Mouse (Mus musculus): ENCODE measurements around the gene Oard1.

Gene Oard1

GRCm38 (mm10) chr17:48436487-48436886 is 26.7 kb downstream of the Oard1 start:
- no peak for DNase-seq (ENCODE audit: low spot score in 2 of 2)

DNA sequence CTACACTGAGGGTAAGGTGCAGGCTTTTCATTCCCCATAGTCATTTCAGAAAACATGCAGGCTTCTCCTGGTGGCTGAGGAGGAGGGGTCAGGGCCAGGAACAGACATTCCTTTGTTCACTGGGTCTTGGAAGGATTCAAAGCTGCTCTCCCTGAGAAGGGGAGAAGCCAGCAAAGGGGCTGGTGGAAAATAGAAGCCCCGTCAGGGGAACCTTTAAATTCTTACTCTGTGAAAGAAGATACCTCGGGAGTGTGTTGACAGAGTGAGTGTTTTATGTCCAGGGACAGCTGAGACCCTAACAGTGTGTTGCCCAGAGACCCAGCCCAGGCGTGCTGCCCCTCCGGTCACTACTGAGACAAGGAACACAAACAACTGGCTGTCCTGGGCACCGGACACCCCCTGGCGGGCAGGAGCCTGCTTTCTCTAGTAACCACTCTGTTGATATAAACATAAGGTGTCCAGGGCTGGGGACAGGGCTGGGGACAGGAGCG is 27.7 kb downstream of the Oard1 start:
- no peak for DNase-seq (ENCODE audit: low spot score in 2 of 2)

DNA sequence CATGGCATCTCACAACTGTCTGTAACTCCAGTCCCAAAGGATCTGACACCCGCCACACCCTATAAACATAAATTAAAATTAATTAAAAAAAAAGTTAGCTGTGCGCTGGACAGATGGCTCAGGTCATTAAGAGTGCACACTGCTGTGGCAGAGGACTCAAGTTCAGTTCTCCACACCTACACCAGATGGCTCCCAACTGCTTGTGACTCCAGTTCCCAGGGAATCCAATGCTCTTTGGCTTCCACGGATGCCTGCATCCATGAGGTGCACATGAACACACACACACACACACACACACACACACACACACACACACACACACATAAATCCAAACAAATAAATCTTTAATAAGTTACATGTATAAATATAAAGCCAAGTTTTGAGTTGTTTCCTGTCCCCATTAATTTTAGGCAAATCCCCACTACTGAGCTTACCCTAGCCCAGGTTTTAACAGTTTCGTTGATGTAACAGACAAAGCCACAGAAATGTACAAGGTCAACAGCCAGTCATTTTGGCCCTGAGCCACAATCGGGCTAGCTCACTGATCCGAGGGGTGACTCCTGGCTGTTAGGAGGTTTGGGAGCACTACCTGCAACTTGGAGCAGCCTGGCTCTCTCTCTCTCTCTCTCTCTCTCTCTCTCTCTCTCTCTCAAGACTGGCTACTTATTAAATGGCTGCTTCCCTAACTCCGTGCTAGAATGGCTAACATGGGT is 33.1 kb downstream of the Oard1 start:
- no peak for DNase-seq (ENCODE audit: low spot score in 2 of 2)

DNA sequence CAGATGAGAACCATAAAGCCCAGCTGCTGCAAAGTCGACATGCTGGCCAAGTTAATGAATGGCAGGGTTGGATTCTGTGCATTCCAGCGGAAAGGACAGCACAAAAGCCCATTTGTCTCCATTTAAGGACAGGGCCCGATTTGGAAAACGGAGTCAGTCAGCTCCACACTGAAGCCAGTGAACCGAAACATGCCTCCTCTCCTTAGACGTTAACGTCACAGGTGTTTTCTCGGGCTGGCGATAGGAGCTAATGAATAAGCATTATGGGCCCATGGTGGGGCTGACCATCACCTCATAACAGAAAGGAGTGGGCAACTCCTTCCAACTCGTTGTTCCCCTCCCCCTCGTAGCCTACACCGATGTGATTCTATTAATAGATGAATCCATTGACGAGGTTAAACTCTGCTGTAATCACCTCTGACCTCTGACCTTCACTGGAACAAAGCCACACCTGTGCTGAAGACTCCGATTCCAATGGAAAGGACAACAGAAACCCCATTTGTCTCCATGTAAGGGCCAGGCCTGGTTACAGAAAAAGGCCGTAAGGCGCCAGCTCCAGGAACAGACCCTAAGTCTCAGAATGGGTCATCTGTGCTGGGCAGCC is 33.8 kb downstream of the Oard1 start:
- no peak for DNase-seq (ENCODE audit: low spot score in 2 of 2)

DNA sequence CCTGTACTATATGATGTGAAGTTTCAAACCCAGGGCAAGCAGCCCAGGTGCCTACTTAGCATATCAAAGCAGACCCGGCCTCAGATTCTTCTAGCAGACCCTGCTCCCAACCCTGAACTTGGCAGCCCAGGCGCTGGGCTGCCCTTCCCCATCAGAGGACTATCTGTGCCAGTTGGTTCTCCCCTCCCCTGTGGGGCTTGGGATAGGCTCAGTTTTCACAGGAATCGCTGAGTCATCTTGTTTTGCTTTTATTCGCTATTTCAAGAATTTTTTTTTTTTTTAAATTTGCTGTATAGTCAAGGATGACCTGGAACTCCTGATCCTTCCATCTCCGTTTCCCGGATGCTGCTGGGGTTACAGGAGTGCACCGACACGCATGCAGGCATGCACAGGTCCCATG is 37.9 kb downstream of the Oard1 start:
- no peak for DNase-seq (ENCODE audit: low spot score in 2 of 2)

DNA sequence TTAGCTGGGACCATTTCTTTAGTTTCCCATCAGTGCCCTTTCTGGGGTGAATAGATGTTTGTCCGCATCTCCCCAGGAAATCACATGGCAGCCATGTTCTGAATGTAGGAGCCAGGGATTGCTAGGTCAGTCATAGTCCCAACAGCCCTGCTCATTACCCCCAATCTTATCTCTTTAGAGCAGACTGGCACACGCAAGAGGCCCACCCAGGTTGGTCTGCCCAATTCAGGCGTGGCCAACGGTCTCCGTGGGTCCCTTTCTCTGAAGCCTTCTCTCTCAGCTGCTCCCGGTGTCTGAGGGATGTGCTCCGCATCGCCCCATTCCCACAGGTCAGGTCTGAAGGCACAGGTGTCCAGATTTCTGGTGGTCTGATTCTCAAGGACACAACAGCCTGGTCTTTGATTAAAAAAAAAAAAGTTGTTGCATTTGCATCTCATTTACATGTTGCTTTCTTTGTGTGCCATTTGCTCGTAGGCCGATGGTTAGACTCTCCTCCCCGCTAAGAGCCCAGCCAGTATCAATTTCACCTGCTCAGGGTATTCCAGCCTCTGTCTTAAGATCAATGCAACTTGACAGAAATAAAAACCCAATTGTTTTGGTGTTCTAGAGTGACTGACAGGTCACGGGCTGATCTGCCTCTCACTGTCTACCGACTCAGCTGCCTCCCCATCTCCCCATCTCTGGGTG is 41.0 kb downstream of the Oard1 start:
- DNase-seq (ENCODE audit: low spot score in 2 of 2): no peak

GRCm38 (mm10) chr17:48451353-48451675 is 41.5 kb downstream of the Oard1 start, which contains the start of gene Tspo2:
Tspo2 (minus strand) TSS chr17:48451522.
- no peak for DNase-seq (ENCODE audit: low spot score in 2 of 2)

GRCm38 (mm10) chr17:48451753-48452444 is 42.1 kb downstream of the Oard1 start:
- no peak for DNase-seq (ENCODE audit: low spot score in 2 of 2)

DNA sequence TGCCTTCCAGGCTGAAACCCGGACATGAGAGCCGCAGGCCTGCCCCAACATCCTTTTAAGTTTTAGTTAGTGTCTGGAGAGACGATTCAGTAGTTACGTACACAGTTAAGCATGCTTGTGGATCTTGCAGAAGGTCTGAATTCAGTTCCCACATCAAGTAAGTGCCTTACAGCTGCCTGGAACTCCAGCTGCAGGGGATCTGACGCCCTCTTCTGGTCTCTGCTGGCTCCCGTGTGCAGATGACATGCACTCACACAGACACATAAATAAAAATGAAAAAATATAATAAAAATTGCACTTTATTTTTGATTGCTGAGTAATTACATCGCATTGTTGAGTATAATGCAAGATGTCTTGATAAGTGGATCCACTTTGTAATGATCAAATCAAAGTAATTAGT is 43.7 kb downstream of the Oard1 start:
- DNase-seq (ENCODE audit: low spot score in 2 of 2): no peak

DNA sequence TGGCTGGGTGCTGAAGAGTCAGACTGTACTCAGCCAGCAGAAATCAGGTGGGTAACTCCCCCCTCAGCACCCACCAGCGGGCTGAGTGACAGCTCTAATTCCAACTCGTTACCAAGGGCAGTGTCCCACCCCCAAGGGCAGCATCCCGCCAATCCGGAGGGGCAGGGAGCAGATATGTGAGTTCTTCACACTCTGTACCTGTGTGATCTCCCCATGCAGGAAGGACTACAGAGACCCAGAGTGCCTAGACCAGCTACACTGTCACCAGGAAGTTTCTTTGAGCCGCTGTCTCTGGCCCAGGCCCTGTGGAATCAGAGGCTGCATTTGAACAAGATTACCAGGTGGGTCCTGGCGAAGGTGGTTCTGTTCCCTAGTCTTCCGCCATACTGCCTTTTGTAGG is 44.4 kb downstream of the Oard1 start:
- no peak for DNase-seq (ENCODE audit: low spot score in 2 of 2)

DNA sequence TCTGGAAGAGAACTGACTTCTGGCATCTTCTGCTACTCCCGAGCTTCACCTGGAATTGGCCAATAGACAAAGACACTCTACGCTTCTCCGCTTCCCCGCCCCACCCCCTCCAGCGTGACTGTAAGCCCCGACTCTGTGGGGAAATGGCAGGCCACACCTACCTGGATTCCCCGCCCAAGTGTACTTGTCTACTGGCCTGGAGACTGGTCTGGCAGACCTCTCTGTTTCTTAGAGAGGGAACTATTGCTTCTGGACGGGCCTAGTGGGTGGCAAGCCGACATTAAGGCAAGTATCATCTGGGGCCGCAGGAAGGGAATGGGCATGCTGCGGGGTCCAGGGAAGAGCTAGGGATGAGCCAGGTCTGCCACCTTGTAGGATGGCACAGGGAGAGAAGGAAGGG is 44.9 kb downstream of the Oard1 start, which contains the start of gene Unc5cl:
Gene Unc5cl (plus strand): TSS at position 214 of the 400 bp plus-strand sequence.
- DNase-seq (ENCODE audit: low spot score in 2 of 2): no peak

GRCm38 (mm10) chr17:48455955-48456354 is 46.1 kb downstream of the Oard1 start:
- DNase-seq (ENCODE audit: low spot score in 2 of 2): no peak

DNA sequence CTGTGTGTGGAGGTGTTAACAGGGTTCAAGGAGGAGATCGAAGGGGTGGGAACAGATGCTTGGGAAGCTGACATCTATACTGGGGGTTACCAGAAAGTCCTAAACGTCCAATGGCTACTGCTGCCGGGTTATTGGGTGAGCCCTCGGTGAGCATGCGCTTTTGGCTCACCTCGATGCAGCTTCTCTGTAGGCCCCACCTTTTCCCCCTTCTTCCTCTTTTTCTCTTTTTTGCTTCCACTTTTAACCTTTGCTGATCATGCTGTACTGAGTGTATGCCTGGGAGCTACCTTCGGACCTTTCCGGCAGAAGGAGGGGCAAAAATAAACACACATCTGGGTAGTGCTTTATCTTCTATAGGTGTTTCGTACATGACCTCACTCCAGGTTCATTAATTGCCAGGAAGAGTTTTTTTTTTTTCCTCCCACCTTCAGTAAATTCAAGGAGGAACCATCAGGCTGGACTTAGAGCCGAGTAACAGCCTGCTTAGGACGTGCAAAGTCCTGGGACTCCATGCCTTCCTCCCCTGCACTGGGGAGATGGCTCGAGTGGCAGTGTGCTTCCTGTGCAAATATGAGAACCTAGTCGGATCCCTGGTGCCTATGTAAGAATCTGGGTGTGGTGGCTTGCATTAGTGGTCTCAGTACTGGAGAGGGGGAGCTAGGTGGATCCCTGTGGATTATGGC is 48.3 kb downstream of the Oard1 start:
- no peak for DNase-seq (ENCODE audit: low spot score in 2 of 2)

DNA sequence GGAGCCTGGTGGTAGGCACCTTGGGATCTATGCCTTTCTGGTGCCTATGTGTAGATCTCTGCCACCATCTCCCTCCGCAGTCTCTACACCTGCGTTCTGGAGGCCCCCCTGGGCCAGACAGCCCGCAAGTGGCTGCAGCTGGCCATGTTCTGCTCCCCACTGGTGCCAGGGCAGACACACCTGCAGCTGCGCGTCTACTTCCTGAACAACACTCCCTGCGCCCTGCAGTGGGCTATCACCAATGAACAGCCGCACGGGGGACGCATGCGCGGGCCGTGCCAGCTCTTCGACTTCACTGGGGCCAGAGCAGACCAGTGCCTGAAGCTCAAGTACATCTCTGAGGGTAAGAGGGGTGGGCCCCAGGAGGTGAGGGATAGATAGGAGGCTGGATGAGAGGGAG is 52.3 kb downstream of the Oard1 start:
- no peak for DNase-seq (ENCODE audit: low spot score in 2 of 2)

- DNase-seq (ENCODE audit: low spot score in 2 of 2): no peak
Measured at GRCm38 (mm10) chr17:48463391-48463790, 53.6 kb downstream of the Oard1 start.
